Mouse (Mus musculus) heart, embryonic 16.5 days (tissue): ENCODE measurements around the gene Osbpl8. TPM values are rescaled to one million over a fixed set of nuclear protein-coding genes. Genes with fewer than 3 reads are reported as not detected.

Source experiments
- ATAC-seq: fragments of 200-750 bp; cut with Nextera tagmentation; replicated peaks from 2 replicates; pipeline ENCODE4 v1.8.0; 2017; ENCODE audit warnings: moderate number of reproducible peaks; ENCODE audit not compliant: insufficient read depth, low FRiP score; ENCODE audit errors: extremely low read depth
- H3K27ac ChIP-seq: fragments of 300-500 bp; sonication (generic); 2 replicates; pipeline ENCODE4 v1.5.1; 2014; ENCODE audit warnings: mild to moderate bottlenecking, low read length, control low read depth, moderate library complexity
- H3K27me3 ChIP-seq: fragments of 300-500 bp; sonication (generic); 2 replicates; pipeline ENCODE4 v1.6.1; 2014; ENCODE audit warnings: low read length, mixed read lengths; ENCODE audit not compliant: control insufficient read depth, insufficient read depth
- H3K36me3 ChIP-seq: fragments of 300-500 bp; sonication (generic); 2 replicates; pipeline ENCODE4 v1.6.1; 2014; ENCODE audit not compliant: control insufficient read depth, insufficient read depth
- H3K4me1 ChIP-seq: fragments of 300-500 bp; sonication (generic); 2 replicates; pipeline ENCODE4 v1.6.1; 2014; ENCODE audit warnings: low read length, mixed read lengths; ENCODE audit not compliant: control insufficient read depth, insufficient read depth
- H3K4me2 ChIP-seq: fragments of 300-500 bp; sonication (generic); 2 replicates; pipeline ENCODE4 v1.6.1; 2014; ENCODE audit warnings: low read depth, mild to moderate bottlenecking, control low read depth, low read length
- H3K4me3 ChIP-seq: fragments of 300-500 bp; sonication (generic); 2 replicates; pipeline ENCODE4 v1.5.1; 2014; ENCODE audit warnings: mild to moderate bottlenecking, control low read depth, low read length
- H3K9ac ChIP-seq: fragments of 300-500 bp; sonication (generic); 2 replicates; pipeline ENCODE4 v1.6.1; 2014; ENCODE audit warnings: low read length, control low read depth
- H3K9me3 ChIP-seq: fragments of 300-500 bp; sonication (generic); replicated peaks from 2 replicates; pipeline ENCODE4 v1.6.1; 2016; ENCODE audit warnings: low read length; ENCODE audit not compliant: control insufficient read depth
- WGBS: fragments of 180-500 bp; shearing (Covaris S2); extraction: QIAGEN DNeasy Blood & Tissue Kit; methylation state at CpG from one replicate; pipeline ENCODE4 v1.1.7; 2014; 5-methylcytosine and 5-hydroxymethylcytosine counted together
- polyA plus RNA-seq: library from polyadenylated mRNA; unstranded; fragments of >200 nt; fragmentation: Nextera tagmentation; extraction: Ambion mirVana; gene quantifications from 2 replicates; pipeline ENCODE4 v1.2.1, GENCODE M21; 2015

Osbpl8 gene
- polyA plus RNA-seq, result 28.8 and 30.2 TPM in 2 replicates

- H3K9ac ChIP-seq, result peak within 1 kb of the TSS; percentile 90
- under 1% methylated on average over 66 of the region's 84 CpGs for WGBS
- H3K27me3 ChIP-seq, result no peaks in the 10 kb centered on the region
- no peaks in the 10 kb centered on the region for H3K36me3 ChIP-seq
- peaks cover 29% of the 10 kb centered on the region for H3K4me1 ChIP-seq
- no peaks in the 10 kb centered on the region for H3K9me3 ChIP-seq
- H3K4me3 ChIP-seq, result peak within 1 kb of the TSS; percentile 75
- H3K27ac ChIP-seq, result peak within 1 kb of the TSS; percentile 97
- peak; percentile 94 for ATAC-seq
- H3K4me2 ChIP-seq, result peak within 1 kb of the TSS; percentile 68
Observed at GRCm38 (mm10) chr10:111164304-111165218, at the start of gene Osbpl8. Osbpl8 (plus strand) TSS chr10:111164752.

- H3K4me1 ChIP-seq, result no peaks in the 10 kb centered on the region
- no peak for ATAC-seq
- 67% methylated on average over 7 of the region's 7 CpGs for WGBS
Observed at GRCm38 (mm10) chr10:111117198-111117845, 47.2 kb upstream of the Osbpl8 start.

GRCm38 (mm10) chr10:111118292-111118691 is 46.3 kb upstream of the Osbpl8 start:
- Histone ChIP-seq H3K9ac (no peak overlapping the region), H3K27ac (no peak overlapping the region), H3K27me3 (no peaks in the 10 kb centered on the region), H3K4me1 (no peaks in the 10 kb centered on the region), H3K36me3 (no peaks in the 10 kb centered on the region), H3K9me3 (no peaks in the 10 kb centered on the region), H3K4me3 (no peak overlapping the region), H3K4me2 (no peak overlapping the region)
- no peak for ATAC-seq
- WGBS, result 66% methylated on average over 9 of the region's 9 CpGs

More at GRCm38 (mm10) chr10:111117198-111117845, 47.2 kb upstream of the Osbpl8 start:
- H3K9ac ChIP-seq, result no peak overlapping the region
- no peaks in the 10 kb centered on the region for H3K9me3 ChIP-seq
- no peak overlapping the region for H3K4me3 ChIP-seq
- H3K27me3 ChIP-seq, result no peaks in the 10 kb centered on the region
- H3K27ac ChIP-seq, result no peak overlapping the region
- no peak overlapping the region for H3K4me2 ChIP-seq
- no peaks in the 10 kb centered on the region for H3K36me3 ChIP-seq

GRCm38 (mm10) chr10:111118991-111119650 is 45.4 kb upstream of the Osbpl8 start:
- Histone ChIP-seq H3K9me3 (no peaks in the 10 kb centered on the region), H3K27ac (no peak overlapping the region)

GRCm38 (mm10) chr10:111119756-111120155 is 44.8 kb upstream of the Osbpl8 start:
- Histone ChIP-seq H3K4me3 (no peak overlapping the region), H3K4me1 (no peaks in the 10 kb centered on the region), H3K27ac (no peak overlapping the region), H3K4me2 (no peak overlapping the region), H3K36me3 (no peaks in the 10 kb centered on the region), H3K27me3 (no peaks in the 10 kb centered on the region), H3K9ac (no peak overlapping the region), H3K9me3 (no peaks in the 10 kb centered on the region)
- no peak for ATAC-seq

More at GRCm38 (mm10) chr10:111118991-111119650, 45.4 kb upstream of the Osbpl8 start:
- no peak for ATAC-seq
- Histone ChIP-seq H3K4me1 (no peaks in the 10 kb centered on the region), H3K27me3 (no peaks in the 10 kb centered on the region), H3K36me3 (no peaks in the 10 kb centered on the region), H3K4me2 (no peak overlapping the region), H3K4me3 (no peak overlapping the region), H3K9ac (no peak overlapping the region)
- 49% methylated on average over 3 of the region's 3 CpGs for WGBS

- 68% methylated on average over 10 of the region's 10 CpGs for WGBS
- Histone ChIP-seq H3K27me3 (no peaks in the 10 kb centered on the region), H3K27ac (no peak overlapping the region), H3K9me3 (no peaks in the 10 kb centered on the region), H3K9ac (no peak overlapping the region), H3K36me3 (no peaks in the 10 kb centered on the region), H3K4me2 (no peak overlapping the region), H3K4me3 (no peak overlapping the region), H3K4me1 (no peaks in the 10 kb centered on the region)
- ATAC-seq, result no peak
Observed at GRCm38 (mm10) chr10:111122864-111123398, 41.6 kb upstream of the Osbpl8 start.

- Histone ChIP-seq H3K36me3 (no peaks in the 10 kb centered on the region), H3K4me1 (no peaks in the 10 kb centered on the region), H3K9me3 (no peaks in the 10 kb centered on the region), H3K27ac (no peak overlapping the region), H3K4me2 (no peak overlapping the region), H3K9ac (no peak overlapping the region), H3K4me3 (no peak overlapping the region), H3K27me3 (no peaks in the 10 kb centered on the region)
- 86% methylated on average over 7 of the region's 7 CpGs for WGBS
- ATAC-seq, result no peak
Observed at GRCm38 (mm10) chr10:111124175-111124574, 40.4 kb upstream of the Osbpl8 start.

- Histone ChIP-seq H3K4me2 (no peak overlapping the region), H3K9me3 (no peaks in the 10 kb centered on the region), H3K36me3 (no peaks in the 10 kb centered on the region), H3K4me1 (no peaks in the 10 kb centered on the region), H3K9ac (no peak overlapping the region), H3K27ac (no peak overlapping the region), H3K4me3 (no peak overlapping the region), H3K27me3 (no peaks in the 10 kb centered on the region)
- 21% methylated on average over 1 of the region's 1 CpGs for WGBS
- ATAC-seq, result no peak
Observed at GRCm38 (mm10) chr10:111124767-111125315, 39.7 kb upstream of the Osbpl8 start.
